8 mouse cellular contexts compared by ENCODE assay signal in the genomic region with DNA sequence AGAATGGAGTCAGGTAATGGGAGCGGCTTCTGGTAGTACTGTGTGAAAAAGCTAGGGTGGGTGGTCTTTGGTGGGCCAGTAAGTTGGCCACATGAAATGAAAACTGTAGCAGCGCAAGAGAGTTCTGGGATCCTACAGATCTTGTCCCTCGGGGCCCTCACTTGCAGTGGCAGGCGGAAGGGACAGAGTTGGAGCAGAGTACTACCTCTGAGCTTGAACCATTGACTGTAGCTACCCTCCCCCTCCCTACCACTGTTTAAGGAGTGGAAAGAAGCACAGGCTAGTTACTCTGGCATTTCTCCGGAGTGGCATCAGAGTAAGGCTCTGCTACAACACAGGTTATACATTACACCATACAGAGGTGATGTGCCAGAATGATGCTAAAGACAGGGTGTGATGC. TPM values are rescaled to one million over a fixed set of nuclear protein-coding genes. Genes with fewer than 3 reads are reported as not detected.
DNase-seq lines count a peak whose midpoint lies in the region; ATAC-seq lines count a peak whose summit lies in the region.

No protein-coding gene starts in this region.

- H3K27me3 ChIP-seq in heart, embryonic 16.5 days (ENCODE audit: control insufficient read depth, insufficient read depth, low read length): no peaks in the 10 kb centered on the region
- peaks cover 20% of the 10 kb centered on the region; the same call in 1 of the 2 replicates for H3K27me3 ChIP-seq in hindbrain, embryonic 13.5 days
- H3K27me3 ChIP-seq in midbrain, embryonic 12.5 days: peaks cover 35% of the 10 kb centered on the region

- peak overlapping the region; percentile 63 for H3K4me3 ChIP-seq in heart, embryonic 16.5 days (ENCODE audit: low read length)
- H3K4me3 ChIP-seq in hindbrain, embryonic 13.5 days: peak overlapping the region; percentile 49
- H3K4me3 ChIP-seq in midbrain, embryonic 12.5 days: peak overlapping the region; percentile 51

- H3K9ac ChIP-seq in heart, embryonic 16.5 days (ENCODE audit: low read length): peak overlapping the region; percentile 62
- H3K9ac ChIP-seq in hindbrain, embryonic 13.5 days: peak overlapping the region; percentile 65
- peak overlapping the region; percentile 34; the same call in 1 of the 2 replicates for H3K9ac ChIP-seq in midbrain, embryonic 12.5 days (replicated peaks)

- ATAC-seq in heart, embryonic 16.5 days (replicated peaks; ENCODE audit: extremely low read depth, insufficient read depth, low FRiP score): peak; percentile 58
- peak; percentile 40 for ATAC-seq in activated CD4-positive, CD25-positive, alpha-beta regulatory T cell, adult 4 months
- peak; percentile 83 for ATAC-seq in hindbrain, embryonic 13.5 days (ENCODE audit: low FRiP score)
- ATAC-seq in midbrain, embryonic 12.5 days (ENCODE audit: low FRiP score, low read depth): no peak; the same call in 1 of the 2 replicates

- H3K4me2 ChIP-seq in heart, embryonic 16.5 days (ENCODE audit: low read depth, low read length): peak overlapping the region; percentile 65
- peak overlapping the region; percentile 54 for H3K4me2 ChIP-seq in hindbrain, embryonic 13.5 days
- peak overlapping the region; percentile 51 for H3K4me2 ChIP-seq in midbrain, embryonic 12.5 days (replicated peaks)

- WGBS in heart, embryonic 16.5 days: 26% methylated on average over 5 of the region's 5 CpGs
- WGBS in hindbrain, embryonic 13.5 days: 16% methylated on average over 5 of the region's 5 CpGs
- 23% methylated on average over 5 of the region's 5 CpGs for WGBS in midbrain, embryonic 12.5 days

- H3K9me3 ChIP-seq in heart, embryonic 16.5 days (replicated peaks; ENCODE audit: control insufficient read depth, low read length): no peaks in the 10 kb centered on the region
- no peaks in the 10 kb centered on the region for H3K9me3 ChIP-seq in hindbrain, embryonic 13.5 days
- no peaks in the 10 kb centered on the region for H3K9me3 ChIP-seq in midbrain, embryonic 12.5 days

- DNase-seq in heart, adult 11 months: no peak
- DNase-seq in layer of hippocampus, adult 11-12 months (ENCODE audit: low spot score): no peak
- DNase-seq in retina, postnatal 1 day: no peak
- DNase-seq in thymus, postnatal 25 days: no peak

- H3K36me3 ChIP-seq in heart, embryonic 16.5 days (ENCODE audit: control insufficient read depth, insufficient read depth): no peaks in the 10 kb centered on the region
- H3K36me3 ChIP-seq in hindbrain, embryonic 13.5 days: no peaks in the 10 kb centered on the region
- no peaks in the 10 kb centered on the region for H3K36me3 ChIP-seq in midbrain, embryonic 12.5 days

- no peak overlapping the region for H3K27ac ChIP-seq in heart, embryonic 16.5 days (ENCODE audit: low read length)
- H3K27ac ChIP-seq in hindbrain, embryonic 13.5 days: no peak overlapping the region
- H3K27ac ChIP-seq in midbrain, embryonic 12.5 days (replicated peaks): no peak overlapping the region

- no peaks in the 10 kb centered on the region; the same call in 1 of the 2 replicates for H3K4me1 ChIP-seq in heart, embryonic 16.5 days (ENCODE audit: control insufficient read depth, insufficient read depth, low read length)
- peaks cover 3% of the 10 kb centered on the region; the same call in 1 of the 2 replicates for H3K4me1 ChIP-seq in hindbrain, embryonic 13.5 days (replicated peaks)
- H3K4me1 ChIP-seq in midbrain, embryonic 12.5 days: no peaks in the 10 kb centered on the region

RNA-seq across cellular contexts. Expression of a gene that starts 0.3 kb away (rescaled TPM):
- polyA plus RNA-seq in heart, embryonic 16.5 days (2015; fragmentation: Nextera tagmentation; extraction: Ambion mirVana): 13.4 and 14.7 TPM in 2 replicates
- polyA plus RNA-seq in activated CD4-positive, CD25-positive, alpha-beta regulatory T cell, adult 4 months (2017; shearing (Covaris generic)): 10 to 100 TPM; 27.9 to 29.3 TPM
- polyA plus RNA-seq in hindbrain, embryonic 13.5 days (2015; fragmentation: Nextera tagmentation; extraction: Ambion mirVana): 8.8 and 10.1 TPM in 2 replicates
- 11.8 and 13.6 TPM in 2 replicates for polyA plus RNA-seq in midbrain, embryonic 12.5 days (2016; fragmentation: Nextera tagmentation; extraction: Ambion mirVana)

RNA-seq across cellular contexts. Expression of a gene that starts 0.4 kb away (rescaled TPM):
- polyA plus RNA-seq in heart, embryonic 16.5 days (2015; fragmentation: Nextera tagmentation; extraction: Ambion mirVana): 38.2 and 41.8 TPM in 2 replicates
- 10 to 100 TPM; 66.1 to 72.3 TPM for polyA plus RNA-seq in activated CD4-positive, CD25-positive, alpha-beta regulatory T cell, adult 4 months (2017; shearing (Covaris generic))
- 49.5 and 51.0 TPM in 2 replicates for polyA plus RNA-seq in hindbrain, embryonic 13.5 days (2015; fragmentation: Nextera tagmentation; extraction: Ambion mirVana)
- 42.8 and 44.5 TPM in 2 replicates for polyA plus RNA-seq in midbrain, embryonic 12.5 days (2016; fragmentation: Nextera tagmentation; extraction: Ambion mirVana)

RNA-seq across cellular contexts. Expression of a gene that starts 49.6 kb away (rescaled TPM):
- 0.11 TPM in 1 of 2 replicates, not detected in the other for polyA plus RNA-seq in heart, embryonic 16.5 days (2015; fragmentation: Nextera tagmentation; extraction: Ambion mirVana)
- not detected for polyA plus RNA-seq in activated CD4-positive, CD25-positive, alpha-beta regulatory T cell, adult 4 months (2017; shearing (Covaris generic))
- polyA plus RNA-seq in hindbrain, embryonic 13.5 days (2015; fragmentation: Nextera tagmentation; extraction: Ambion mirVana): 0.16 TPM in 1 of 2 replicates, not detected in the other
- not detected in 2 replicates for polyA plus RNA-seq in midbrain, embryonic 12.5 days (2016; fragmentation: Nextera tagmentation; extraction: Ambion mirVana)
